Mouse (Mus musculus) ES-E14 (cell line): ENCODE measurements at regions not wholly inside any gene's neighbourhood (a gene's known extent, or its start where the extent isn't known, plus 50 kb on each side); places are given as distances from the start of the nearest gene placed in this dataset.
A peak's percentile ranks its signal among the peaks of the same experiment; 100 is the strongest.

Experiments
- DNase-seq: peaks from one replicate; pipeline ENCODE4 v3.0.0-alpha.2; 2013; ENCODE audit warnings: low read depth, low spot score
- H3K27ac ChIP-seq: 2 replicates; pipeline ENCODE4 v1.5.1; 2012; ENCODE audit warnings: low read depth, mild to moderate bottlenecking, low read length, moderate library complexity, mixed read lengths; ENCODE audit not compliant: poor library complexity, insufficient read depth, severe bottlenecking
- H3K36me3 ChIP-seq: 2 replicates; pipeline ENCODE4 v1.6.1; 2012; ENCODE audit warnings: mild to moderate bottlenecking, low read length, moderate library complexity, mixed read lengths; ENCODE audit not compliant: control insufficient read depth, poor library complexity, insufficient read depth, severe bottlenecking
- H3K4me1 ChIP-seq, 2 experiments: fragments of 150-350 bp in 1 of 2; sonication (generic) in 1 of 2; 2 replicates each; pipeline ENCODE4 v1.6.1; 2012; ENCODE audit warnings: low read length in 2 of 2, mild to moderate bottlenecking in 1 of 2, mixed read lengths in 1 of 2; ENCODE audit not compliant: control insufficient read depth in 2 of 2, insufficient read depth in 2 of 2, poor library complexity in 1 of 2
- H3K4me3 ChIP-seq, 2 experiments: fragments of 150-350 bp in 1 of 2; sonication (generic) in 1 of 2; 2 replicates each; pipeline ENCODE4 v1.5.1; 2012; ENCODE audit warnings: low read length in 2 of 2, low read depth in 1 of 2, mild to moderate bottlenecking in 1 of 2, mixed read lengths in 1 of 2; ENCODE audit not compliant: insufficient read depth in 1 of 2, poor library complexity in 1 of 2, severe bottlenecking in 1 of 2
- H3K9ac ChIP-seq: 2 replicates; pipeline ENCODE4 v1.6.1; 2012; ENCODE audit warnings: low read depth, mild to moderate bottlenecking, low read length, mixed read lengths; ENCODE audit not compliant: poor library complexity, insufficient read depth, severe bottlenecking
- H3K9me3 ChIP-seq: fragments of 150-350 bp; sonication (generic); 2 replicates; pipeline ENCODE4 v1.6.1; 2012; ENCODE audit warnings: low read depth, mild to moderate bottlenecking, low read length; ENCODE audit not compliant: control insufficient read depth, insufficient read depth
- CHD2 ChIP-seq: IDR thresholded peaks from 2 replicates; pipeline ENCODE4 v1.6.1; 2014; ENCODE audit warnings: mild to moderate bottlenecking, low read depth, low read length, inconsistent platforms
- HCFC1 ChIP-seq: IDR thresholded peaks from 2 replicates; pipeline ENCODE4 v1.6.1; 2012; ENCODE audit warnings: low read length, inconsistent platforms, borderline replicate concordance; ENCODE audit not compliant: insufficient read depth
- MAFK ChIP-seq: IDR thresholded peaks from 2 replicates; pipeline ENCODE4 v1.6.1; 2014; ENCODE audit warnings: mild to moderate bottlenecking, low read depth, low read length, inconsistent platforms; ENCODE audit not compliant: insufficient read depth
- ZC3H11A ChIP-seq: IDR thresholded peaks from 2 replicates; pipeline ENCODE4 v1.6.1; 2012; ENCODE audit warnings: low read depth, mild to moderate bottlenecking, inconsistent platforms, low read length, borderline replicate concordance
- ZNF384 ChIP-seq: IDR thresholded peaks from 2 replicates; pipeline ENCODE4 v1.6.1; 2012; ENCODE audit warnings: low read depth, low read length, inconsistent platforms
- in situ Hi-C, 2 experiments: fragments of 600-800 bp; cut with MboI; formaldehyde crosslinking; loops; one replicate each; pipeline ENCODE4 v1.15.1; 2025; ENCODE audit warnings: low sequenced_read_pairs in 2 of 2, inconsistent platforms in 1 of 2; ENCODE audit not compliant: unreplicated experiment in 2 of 2

DNA sequence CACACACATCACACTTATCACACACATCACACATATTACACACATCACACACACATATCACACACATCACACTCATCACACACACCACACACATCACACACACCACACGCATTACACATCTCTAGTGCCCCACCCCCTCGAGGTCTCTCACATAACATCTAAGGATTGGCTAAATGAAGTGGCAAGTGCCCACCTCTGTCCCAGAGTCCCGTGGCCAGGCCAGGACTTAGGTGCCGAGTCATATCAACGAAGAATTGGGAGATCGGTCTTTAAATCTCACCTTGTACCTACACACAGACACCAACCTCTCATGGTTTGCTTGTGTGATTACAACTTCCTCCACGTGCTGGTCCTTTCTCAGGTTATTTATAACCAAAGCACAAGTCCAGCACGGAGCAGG, 117.7 kb upstream of the Tbca start:
- H3K27ac ChIP-seq, result no peak overlapping the region
- in situ Hi-C loops, result no loop called here
- H3K4me1 ChIP-seq, result peaks cover 0 to 16% of the 10 kb centered on the region in 2 experiments
- H3K36me3 ChIP-seq, result no peaks in the 10 kb centered on the region
- H3K9me3 ChIP-seq, result no peaks in the 10 kb centered on the region
- no peak overlapping the region for H3K4me3 ChIP-seq
- H3K9ac ChIP-seq, result no peak overlapping the region
- no peak for TF ChIP-seq ZC3H11A
- no peak for TF ChIP-seq HCFC1
- TF ChIP-seq MAFK, result no peak
- TF ChIP-seq ZNF384, result no peak
- TF ChIP-seq CHD2, result no peak
- DNase-seq, result no peak

DNA sequence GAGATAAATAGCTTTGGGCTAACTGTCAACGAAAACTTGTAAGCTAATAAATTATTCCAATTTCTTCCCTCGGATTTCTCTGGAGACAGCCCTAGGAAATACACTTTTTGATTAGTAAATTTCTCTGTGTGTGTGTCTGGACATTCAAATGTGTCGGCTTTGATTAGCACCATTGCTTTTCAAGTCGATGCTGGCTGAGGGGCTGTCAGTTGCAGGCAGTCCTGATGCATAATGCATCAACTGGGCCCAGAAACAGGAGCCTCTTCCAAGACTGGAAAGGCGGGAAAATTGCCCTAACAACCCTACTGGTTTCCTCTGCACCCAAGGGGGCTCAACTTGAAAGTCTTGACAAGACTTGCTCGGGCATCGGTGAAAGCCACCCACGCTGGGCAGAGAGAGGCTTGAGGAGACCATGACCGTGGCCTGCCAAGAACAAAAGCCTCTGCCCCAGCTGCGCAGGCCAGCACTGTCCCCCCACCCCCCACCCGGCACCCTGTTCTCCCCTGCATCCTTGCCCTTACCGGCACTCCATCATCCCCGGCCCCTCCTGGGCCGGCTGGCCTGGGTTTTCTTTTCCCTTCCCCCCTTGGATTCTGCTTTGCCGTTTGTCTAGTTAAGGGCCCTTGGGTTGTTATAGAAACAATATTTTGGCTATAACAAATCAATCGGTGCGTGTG, 108.1 kb upstream of the Tbca start:
- no peak overlapping the region for H3K4me3 ChIP-seq
- TF ChIP-seq MAFK, result no peak
- TF ChIP-seq ZNF384, result no peak
- TF ChIP-seq CHD2, result no peak
- no peak for TF ChIP-seq HCFC1
- TF ChIP-seq ZC3H11A, result no peak
- in situ Hi-C loops, result no loop called here
- peaks cover 0 to 2% of the 10 kb centered on the region in 2 experiments; a peak in 1 of 4 replicates for H3K4me1 ChIP-seq
- H3K9me3 ChIP-seq, result no peaks in the 10 kb centered on the region
- no peak for DNase-seq
- no peak overlapping the region for H3K9ac ChIP-seq
- no peak overlapping the region for H3K27ac ChIP-seq
- H3K36me3 ChIP-seq, result no peaks in the 10 kb centered on the region

DNA sequence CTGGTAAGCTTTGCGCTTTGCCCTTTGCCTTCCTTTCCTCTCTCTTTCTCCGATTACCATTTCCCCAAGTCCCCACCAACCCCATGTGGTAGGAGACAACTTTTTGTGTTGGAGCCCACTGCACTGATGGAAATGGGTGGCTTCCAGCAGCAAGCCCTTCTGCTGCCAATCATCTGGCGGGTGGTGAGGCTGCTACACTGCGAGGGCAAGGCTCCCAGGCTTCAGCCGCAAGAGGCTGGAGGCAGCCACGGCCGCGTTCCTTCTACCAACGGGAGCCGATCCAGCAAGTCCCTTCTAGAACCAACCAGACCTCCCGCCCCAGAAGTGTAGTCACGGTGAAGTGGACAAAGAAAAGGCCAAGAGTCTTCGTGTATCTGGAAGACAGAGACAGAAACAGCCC, 107.1 kb upstream of the Tbca start:
- no peak overlapping the region for H3K9ac ChIP-seq
- H3K36me3 ChIP-seq, result no peaks in the 10 kb centered on the region
- peaks cover 0 to 2% of the 10 kb centered on the region in 2 experiments; a peak in 1 of 4 replicates for H3K4me1 ChIP-seq
- no peak for TF ChIP-seq MAFK
- no peak for TF ChIP-seq HCFC1
- no peak for TF ChIP-seq ZC3H11A
- no peak for TF ChIP-seq ZNF384
- no peak for TF ChIP-seq CHD2
- no peak for DNase-seq
- no peak overlapping the region for H3K27ac ChIP-seq
- in situ Hi-C loops, result no loop called here
- H3K9me3 ChIP-seq, result no peaks in the 10 kb centered on the region
- H3K4me3 ChIP-seq, result 0 out of 4 replicates have a peak overlapping the region, but pooled peaks of 1 of the 2 experiments have one; percentile 8

DNA sequence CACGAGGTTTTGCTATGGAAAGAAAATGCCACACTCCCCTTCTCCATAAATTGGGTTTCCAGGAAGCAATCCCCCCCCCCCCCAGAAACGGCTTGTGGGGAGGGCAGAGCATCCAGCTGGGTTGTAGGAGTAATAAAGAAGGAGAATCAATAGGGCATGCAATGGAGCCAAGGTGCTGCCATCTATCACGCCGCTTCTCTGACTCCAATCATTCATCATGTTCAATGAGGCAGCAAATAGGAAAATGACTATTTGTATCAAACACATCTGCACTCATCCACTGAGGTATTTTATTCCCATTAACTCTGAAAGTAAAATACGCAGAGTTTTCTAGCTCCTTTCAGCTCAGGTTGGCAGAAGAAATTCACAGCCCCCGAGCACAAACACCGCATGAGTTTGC, 103.5 kb upstream of the Tbca start:
- Histone ChIP-seq H3K36me3 (no peaks in the 10 kb centered on the region), H3K9ac (no peak overlapping the region), H3K4me1 (peaks cover 0 to 2% of the 10 kb centered on the region in 2 experiments; a peak in 1 of 4 replicates), H3K4me3 (no peak overlapping the region), H3K9me3 (no peaks in the 10 kb centered on the region), H3K27ac (no peak overlapping the region)
- DNase-seq, result no peak
- TF ChIP-seq ZNF384 (no peak), MAFK (no peak), ZC3H11A (no peak), CHD2 (no peak), HCFC1 (no peak)
- in situ Hi-C loops, result no loop called here
